Mouse (Mus musculus): ENCODE measurements around the gene Mcur1.
A peak's percentile ranks its signal among the peaks of the same experiment; 100 is the strongest.

The Mcur1 gene

DNA sequence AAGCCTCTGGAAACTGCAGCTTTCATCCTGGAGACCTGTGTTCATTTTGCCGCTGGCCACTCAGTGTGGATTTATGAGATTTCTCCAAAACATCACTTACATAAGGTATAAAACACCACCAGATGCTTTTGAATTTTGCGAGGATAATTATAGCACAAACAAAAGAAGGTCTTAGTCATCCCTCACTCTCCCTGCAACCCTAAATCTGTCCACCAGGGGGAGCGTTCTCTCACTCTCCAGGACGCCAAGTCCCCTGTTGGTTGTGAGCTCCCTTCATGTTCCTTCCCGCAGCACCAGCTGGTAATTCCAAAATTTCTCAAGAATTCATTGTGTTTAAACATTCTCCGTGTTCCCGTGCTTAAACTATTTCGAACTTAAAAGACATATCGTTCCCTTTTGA, 5.4 kb upstream of the Mcur1 start:
- DNase-seq (ENCODE audit: low read depth, low spot score), result peak; percentile 73

DNA sequence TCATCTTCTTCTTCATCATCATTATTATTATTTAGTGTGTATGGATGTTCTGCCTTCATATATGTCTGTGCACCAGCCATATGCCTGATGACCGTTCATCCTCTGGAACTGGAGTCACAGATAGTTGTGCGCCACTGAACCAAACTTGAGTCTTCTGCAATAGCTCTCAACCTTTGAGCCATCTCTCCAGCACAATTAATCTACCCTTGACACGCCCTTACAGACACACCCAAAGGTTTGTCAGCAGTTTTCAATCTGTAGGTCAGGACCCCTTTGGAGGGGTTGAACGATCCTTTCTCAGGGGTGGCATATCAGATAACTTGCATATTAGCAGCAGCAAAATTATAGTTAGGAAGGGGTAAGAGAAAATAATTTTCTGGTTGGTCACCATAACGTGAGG, 4.7 kb upstream of the Mcur1 start:
- no peak for DNase-seq (ENCODE audit: low read depth, low spot score)

DNA sequence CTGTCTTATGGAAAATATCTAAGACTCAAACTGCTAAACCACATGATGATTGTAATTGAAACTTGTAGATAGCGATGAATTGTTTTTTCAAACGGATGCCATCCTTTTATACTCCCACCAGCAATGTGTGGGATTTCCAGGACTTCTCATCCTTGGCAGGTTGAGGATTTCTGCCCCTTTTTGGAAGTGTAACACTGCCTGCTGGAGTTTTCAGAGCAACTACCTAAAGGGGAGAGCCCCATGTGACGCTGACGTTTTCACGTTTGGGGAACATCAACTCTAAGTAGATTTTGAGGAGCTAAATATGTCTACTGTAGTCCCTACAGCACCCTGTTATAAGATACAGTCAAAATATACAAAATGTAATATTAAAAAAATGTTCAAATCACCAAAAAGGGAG, 2.7 kb upstream of the Mcur1 start:
- DNase-seq (ENCODE audit: low read depth, low spot score), result no peak

DNA sequence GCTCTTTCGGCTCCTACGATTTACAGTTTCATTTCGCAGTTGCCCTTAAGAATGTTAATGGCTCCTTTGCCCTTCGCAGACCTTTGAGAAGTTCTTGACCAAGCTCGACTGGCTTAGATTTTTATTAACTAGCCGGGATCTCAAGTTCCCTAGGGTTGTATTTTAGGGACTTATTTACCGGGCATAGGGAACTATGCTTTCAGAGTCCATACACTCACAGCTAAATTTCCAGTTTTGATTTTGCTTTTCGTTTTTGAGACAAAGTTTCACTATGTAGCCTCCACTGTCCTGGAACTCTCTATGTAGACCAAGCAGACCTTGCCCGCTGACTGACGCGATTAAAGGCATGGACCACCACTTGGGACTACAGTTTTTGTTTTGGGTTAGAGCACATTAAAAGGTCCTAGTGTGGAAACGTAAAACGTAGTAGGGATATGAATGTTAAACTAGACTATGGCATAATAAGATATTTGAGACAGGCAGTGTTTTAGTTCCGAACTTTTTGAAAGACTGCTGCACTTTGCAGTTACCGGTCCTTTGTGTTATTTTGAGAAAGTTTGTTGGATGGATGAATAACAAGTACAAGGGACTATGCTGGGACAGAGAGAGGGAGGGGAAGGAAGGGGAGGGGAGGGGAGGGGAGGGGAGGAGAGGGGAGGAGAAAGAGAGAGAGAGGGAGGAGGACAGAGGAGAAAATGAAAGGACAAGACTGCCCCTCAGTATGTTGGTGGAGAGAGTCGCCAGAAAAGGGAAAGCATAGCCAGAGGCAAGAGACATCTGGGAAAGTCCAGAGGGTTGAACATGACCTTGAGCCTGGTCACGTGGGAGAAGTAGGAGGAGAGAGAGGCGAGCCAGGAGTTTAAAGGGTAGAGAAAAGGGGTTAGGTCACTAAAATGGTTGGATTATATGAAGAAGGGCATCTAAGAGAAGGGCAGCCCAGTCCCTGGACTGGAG, 744 bp upstream of the Mcur1 start:
- DNase-seq (ENCODE audit: low read depth, low spot score), result no peak

DNA sequence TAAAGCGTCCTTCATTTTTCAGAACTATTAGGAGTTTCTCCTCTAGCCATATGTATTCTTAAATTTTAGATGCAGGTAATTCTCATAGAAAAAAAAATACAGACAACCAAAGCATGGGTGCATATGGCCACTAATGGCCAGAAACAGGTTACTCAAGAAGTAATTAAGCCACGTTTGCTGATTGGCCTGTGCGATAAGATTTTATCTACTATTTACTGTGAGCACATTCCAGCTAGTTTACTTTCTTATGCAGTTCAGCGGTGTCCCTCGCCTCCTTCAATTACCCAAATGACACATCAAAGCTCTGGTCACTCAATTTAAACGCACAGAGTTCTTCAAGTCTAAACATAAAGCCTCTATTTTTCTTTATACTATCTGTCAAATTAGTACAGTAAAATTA, 1.0 kb downstream of the Mcur1 start:
- no peak for DNase-seq (ENCODE audit: low read depth, low spot score)

DNA sequence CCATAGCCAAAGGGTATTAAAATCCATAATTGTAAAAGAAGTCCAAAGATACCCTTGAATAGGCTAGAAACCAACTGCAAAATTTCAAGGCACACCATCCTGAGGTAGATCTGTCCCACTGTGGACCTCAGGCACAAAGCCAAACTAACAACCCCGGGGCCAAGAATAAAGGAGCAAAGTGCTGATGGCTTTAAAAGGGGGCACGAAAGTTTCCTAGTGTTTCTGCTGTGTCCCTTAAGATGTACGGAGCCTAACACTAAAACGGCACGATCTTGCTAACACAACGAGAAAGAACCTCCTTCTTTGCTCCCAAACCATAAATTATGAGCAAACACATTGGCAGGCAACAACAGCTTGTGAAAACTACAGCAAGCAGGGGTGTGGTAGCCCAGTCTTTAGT, 1.6 kb downstream of the Mcur1 start:
- no peak for DNase-seq (ENCODE audit: low read depth, low spot score)

DNA sequence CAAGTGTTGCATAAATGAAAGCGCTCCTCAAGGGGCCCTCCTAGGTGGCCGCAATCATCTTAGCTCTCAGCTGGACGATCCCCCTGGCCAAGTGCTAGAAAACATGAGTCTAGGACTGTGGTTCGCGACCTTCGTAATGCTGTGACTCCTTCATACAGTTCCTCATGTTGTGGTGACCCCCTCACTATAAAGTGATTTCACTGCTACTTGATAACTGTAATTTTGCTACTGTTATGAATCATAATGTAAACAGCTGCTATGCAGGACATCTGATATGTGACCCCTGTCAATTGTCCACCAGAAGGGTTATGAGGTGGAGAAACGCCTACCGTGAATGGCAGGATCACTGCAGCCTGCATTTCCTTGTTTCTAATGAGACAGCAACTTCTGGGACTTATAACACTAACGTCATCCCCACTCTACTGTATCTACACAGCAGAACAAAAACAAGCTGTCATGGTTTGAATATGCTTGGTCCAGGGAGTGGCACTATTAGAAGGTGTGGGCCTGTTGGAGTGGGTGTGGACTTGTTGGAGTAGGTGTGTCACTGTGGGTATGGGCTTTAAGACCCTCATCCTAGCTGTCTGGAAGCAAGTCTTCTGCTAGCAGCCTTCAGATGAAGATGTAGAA, 3.0 kb downstream of the Mcur1 start:
- no peak for DNase-seq (ENCODE audit: low read depth, low spot score)

DNA sequence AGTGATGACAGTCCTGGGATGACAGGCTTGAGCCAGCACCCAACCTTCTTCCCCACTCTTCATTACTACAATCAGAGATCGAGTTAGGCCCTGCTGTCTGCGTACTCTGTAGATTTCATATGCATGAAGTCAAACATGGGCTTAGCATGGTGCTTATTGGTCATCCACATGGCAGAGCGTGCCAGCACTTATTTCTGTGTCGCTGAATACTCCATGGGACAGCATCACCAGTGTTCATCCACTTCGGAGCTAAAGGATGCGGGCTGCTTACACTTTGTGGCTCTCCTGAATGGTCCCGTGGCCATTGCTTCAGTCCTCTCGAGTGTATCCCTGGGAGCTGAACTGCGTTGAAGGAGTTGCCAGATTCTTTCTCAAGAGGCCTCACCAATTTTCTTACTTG, 4.7 kb downstream of the Mcur1 start:
- no peak for DNase-seq (ENCODE audit: low read depth, low spot score)

DNA sequence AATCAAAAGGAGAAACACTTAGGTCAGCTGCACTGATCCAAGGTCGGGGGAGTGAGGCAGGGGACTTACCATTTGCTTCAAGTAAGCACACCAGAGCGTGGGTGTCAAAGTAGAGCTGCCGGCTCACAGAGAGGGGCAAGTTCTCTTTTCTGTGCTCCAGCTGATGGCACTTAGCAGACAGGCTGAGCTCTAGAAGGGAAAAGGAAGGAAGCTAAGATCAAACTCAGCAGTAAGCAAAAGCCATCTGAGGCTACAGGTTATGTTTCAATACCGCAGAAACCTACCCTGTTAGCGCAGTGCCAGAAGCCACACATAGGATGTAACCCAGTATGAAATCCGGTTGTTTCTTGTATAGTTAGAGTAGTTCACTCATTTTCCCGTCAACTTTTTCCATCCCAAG, 5.2 kb downstream of the Mcur1 start:
- no peak for DNase-seq (ENCODE audit: low read depth, low spot score)

DNA sequence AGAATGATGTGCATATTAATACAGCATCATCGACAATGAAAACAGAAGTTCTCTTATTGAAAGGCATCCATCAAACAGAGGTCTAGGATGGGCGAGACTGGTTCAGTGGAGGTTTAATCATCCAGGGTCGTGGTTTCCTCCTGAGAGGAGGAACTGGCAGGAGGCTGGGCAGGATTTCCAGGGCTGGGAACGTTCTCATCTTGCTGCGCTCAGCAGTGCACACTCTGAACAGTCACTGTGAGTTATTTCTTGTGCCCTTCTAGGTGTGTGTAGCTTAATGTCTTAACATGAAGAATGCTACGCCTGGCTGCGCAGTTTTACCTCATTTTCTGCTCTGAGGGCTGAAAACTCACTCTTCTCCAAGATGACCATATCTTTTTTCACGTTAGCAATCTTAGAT, 9.3 kb downstream of the Mcur1 start:
- DNase-seq (ENCODE audit: low read depth, low spot score), result no peak

DNA sequence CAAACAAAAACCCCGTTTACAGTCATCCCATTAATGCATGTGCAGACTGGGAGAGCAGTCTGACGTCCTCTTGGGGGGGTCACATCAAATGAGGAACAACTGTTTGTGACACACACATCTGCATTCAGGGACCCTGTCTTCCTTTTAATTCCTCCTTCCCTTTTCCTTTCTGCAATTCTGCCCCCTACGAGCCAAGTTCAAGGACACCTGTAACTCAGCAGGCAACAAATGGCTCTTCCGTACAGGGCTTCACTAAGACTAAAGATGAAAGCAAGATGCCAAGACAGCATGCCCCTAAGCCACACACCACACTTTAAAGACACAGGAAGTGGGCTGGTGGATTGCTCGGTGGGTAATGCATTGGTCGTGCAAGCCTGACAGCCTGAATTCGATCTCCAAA, 10.1 kb downstream of the Mcur1 start:
- no peak for DNase-seq (ENCODE audit: low read depth, low spot score)

DNA sequence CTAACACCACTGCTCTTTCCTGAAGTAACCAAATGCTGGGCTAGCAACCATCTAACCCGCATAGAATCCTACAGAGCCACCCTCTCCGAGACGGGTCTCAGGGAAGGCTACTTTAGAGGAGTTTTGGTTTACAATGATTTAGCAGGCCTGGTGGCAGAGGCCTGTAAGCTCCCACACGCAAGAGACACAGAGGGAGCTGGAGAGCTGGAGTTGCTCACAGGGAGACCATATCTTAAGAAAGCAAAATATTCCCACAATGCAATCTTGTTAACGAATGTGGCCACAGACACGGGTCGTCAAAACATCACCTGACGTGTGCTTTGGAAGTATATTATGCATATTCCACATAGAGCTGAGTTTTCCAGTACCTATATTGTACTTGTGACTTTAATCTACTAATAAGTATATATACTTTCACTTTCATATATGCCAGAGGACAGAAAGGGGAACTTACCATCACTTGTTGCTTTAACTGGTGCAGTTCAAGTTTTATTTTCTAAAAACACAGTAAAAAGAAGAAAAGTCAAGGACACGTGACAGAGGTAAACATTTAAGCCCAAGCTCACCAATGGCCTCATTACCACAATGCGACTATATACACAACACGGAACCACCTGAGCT, 10.8 kb downstream of the Mcur1 start:
- DNase-seq (ENCODE audit: low read depth, low spot score), result no peak

DNA sequence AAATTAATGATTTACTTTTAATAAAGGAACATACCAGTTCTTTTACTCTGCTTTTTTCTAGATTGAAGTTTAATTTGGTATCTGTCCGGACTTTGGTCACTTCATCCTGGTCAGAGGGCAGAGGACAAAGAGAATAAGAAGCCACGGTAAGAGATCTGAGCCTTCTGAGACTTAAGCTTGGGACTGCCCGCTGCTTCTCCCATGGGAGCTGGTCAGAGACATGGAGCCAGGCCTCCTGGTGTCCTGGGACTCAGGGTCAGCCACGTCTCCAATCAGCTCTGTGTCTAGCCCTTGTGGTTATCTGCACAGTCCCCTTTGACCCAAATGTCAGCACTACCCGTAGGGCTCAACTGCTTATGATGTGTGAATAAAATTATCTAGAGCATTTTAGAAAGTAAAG, 11.4 kb downstream of the Mcur1 start:
- DNase-seq (ENCODE audit: low read depth, low spot score), result no peak

DNA sequence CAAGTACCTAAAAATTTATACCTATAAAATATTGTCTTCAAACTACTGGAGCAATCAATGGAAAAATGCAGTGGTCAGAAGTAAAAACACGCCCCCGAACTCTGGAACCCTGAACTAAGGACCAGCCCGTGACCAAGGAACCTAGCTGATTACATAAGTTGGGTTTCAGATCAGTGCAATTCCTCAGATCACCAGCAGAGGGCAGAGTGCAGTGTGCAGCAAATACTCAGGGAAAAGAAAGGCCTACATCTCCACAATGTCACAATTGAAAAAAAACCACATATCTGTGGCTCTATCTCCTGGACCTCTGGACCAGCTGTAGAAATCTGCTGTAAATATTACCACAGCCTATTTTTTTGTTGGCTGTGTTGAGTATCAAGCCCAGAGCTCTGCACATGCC, 13.1 kb downstream of the Mcur1 start:
- DNase-seq (ENCODE audit: low read depth, low spot score), result peak; percentile 64

DNA sequence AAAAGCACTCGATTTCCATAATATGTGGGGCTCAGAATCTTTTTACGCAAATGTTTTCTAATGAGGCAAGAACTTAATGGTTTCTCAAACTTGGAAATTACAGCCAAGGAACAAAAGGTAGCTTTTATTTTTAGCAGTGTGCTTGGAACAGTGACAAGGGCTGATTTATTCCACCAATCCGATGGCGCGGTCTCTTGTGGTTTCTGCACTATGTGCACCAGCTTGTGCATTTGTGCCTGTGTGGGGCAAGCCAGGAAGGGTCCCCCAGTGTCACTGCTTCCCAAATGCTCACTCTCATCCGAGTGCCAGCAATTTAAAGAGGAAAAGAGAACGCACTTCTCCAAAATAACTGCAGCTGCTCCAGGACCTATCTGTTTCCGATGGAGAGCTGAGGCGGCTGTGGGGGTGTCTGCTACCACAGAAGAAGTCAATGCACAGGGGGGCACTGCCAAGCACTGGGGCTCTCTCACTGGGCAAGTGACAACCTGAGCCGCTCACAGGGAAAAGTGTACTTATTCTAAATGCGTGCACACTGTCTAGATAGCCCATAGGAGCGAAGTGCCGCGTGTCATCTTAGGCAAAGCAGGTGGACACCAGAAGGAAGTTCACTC, 19.7 kb downstream of the Mcur1 start:
- DNase-seq (ENCODE audit: low read depth, low spot score), result no peak

DNA sequence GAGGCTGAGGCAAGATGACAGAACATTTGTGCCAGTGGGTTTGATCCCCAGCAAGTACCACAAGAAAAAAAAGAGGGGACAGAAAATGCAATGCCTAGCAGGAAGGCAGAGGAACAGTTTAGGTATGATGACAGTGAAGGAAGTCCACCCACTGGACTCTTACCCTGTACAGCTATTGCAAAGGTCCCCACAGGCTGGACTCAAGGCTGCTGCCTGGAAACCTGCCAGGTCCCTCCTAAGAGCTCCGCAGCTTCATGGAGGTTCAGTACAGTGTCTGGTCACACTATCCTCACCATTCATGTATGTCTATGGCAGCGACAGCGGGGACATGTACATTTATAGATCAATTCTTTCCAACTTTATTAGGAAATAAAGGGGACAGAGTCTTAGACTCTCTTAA, 20.6 kb downstream of the Mcur1 start:
- no peak for DNase-seq (ENCODE audit: low read depth, low spot score)

DNA sequence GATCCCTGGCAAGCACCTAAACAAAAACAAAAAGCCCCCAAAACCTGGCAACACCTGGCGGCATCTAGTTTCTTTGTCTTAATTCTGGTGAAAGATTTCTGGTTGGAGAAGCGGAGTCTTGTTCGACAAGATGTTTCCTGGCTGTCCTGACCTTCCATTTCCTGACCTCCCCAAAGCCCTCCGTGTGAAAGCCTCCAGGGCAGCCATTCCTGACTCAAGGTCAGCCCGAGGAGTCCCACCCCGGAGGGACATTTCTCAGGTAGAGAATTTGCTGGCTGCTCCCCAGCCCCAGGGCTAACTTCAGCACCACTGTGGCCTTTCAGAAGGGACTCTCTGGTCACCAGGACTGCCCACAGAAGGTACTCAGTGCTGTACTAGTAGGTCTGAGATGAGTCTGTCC, 22.1 kb downstream of the Mcur1 start:
- no peak for DNase-seq (ENCODE audit: low read depth, low spot score)

DNA sequence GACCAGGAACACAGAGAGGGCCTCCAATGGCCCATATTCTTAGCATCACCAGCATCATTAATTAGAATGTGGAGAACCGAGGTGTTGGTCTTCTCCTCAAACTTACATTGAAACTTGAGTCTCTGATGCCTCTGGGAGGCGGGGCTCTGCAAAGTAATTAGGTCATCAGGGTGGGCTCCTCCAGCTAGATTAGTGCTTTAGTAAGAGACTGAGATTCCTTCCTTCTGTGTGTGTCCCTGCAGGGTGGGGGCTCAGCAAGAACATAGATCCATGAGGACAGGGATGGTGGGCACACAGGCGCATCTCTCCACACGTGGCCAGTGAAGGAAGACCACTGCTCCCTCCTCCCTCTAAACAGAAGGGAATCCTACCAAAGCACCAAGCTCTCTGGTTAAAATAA, 26.0 kb downstream of the Mcur1 start:
- no peak for DNase-seq (ENCODE audit: low read depth, low spot score)

DNA sequence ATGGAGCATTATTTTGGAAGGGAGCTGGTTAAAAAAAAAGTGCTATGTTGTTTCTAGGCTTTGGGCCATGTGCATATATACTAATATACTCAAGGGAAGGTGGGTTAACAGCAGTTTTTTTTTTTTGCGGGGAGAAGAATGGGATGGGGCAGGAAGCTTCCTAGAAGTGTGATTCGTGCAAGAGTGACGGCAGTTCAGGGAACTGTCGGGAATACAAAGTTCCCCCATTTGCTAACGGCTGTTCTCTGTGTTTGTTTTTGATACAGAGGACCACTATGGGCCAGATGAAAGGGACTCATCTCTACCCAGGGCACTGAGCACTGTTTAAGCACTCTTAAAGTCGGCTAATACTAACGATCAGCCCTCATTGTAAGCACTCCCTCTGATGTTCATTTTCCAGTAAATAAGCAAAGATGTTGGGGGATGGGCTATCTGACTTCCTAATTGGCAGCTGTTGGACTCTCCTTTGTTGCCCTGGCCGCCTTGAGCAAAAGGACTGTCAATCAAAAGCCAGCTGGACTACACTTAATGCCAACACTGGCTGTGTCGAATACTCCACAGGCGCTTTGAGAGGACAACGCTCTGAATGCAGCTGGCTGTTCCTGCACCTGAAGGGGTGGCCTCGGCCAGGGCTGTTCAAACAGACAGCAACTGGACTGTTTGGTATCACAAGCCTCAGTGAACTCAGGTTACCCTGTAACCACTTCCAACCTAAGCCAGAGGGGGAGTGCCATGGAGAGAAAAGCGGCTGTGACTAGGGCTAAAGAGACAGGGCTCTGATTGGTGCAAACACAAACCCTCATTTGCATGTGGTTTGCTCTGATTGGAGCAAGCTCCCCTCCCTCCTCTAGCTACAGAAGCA, 28.9 kb downstream of the Mcur1 start:
- DNase-seq (ENCODE audit: low read depth, low spot score), result peak; percentile 67

DNA sequence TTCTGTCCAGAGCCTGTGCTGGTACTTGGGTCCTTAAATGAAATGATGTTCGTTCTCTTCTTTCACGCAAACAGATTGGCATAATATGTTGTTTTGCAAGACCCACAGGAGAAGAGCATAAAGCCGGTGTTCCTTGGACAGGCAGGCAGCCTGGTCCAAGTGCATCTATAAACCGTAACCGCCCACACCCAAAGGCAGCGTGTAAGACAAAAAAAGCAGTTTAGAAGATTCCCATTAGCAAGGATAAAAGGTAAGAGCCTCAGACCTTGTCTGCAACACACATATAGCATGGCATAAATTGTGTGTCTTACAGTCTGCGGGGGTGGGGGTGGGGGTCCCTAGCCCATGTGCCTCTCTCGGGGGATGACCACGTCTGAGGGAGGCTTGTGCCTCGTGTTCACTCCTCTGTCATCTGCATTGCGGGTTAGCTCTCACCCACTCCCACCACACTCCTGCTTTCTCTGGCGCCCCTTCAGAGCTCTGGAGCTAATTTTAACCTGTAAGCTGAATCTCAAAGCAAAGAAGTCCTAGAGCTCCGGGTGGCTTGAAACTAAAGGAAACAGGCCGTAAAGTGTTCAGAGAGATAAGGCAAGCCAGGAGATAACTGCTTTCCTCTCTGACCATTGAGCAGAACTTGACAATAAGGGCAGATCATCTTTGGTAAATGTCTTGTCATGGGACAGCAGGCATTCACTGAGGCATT, 29.7 kb downstream of the Mcur1 start:
- no peak for DNase-seq (ENCODE audit: low read depth, low spot score)

DNA sequence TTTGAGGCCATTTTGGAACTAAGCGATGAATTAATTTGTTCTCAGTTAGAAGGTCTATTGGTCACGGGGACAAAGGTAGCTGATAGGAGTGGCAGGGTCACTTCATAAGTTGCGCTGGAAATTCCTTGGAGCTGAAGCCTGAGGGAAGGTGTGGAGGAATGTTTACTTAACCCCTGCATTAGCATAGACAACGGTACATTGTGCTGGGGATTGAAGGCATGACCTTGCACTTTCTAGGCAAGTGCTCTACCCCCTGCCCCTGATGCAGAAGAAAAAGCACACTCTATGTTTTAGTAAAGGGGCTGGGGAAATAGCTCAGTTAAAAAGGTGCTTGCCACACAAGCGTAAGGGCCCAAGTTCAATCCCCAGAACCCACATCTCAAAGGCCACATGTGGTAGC, 33.7 kb downstream of the Mcur1 start:
- no peak for DNase-seq (ENCODE audit: low read depth, low spot score)
